8 mouse cellular contexts compared by ENCODE assay signal in genomic region chr1:182461813-182462212, GRCm38 (mm10). TPM values are rescaled to one million over a fixed set of nuclear protein-coding genes. Genes with fewer than 3 reads are reported as not detected.
DNase-seq lines count a peak whose midpoint lies in the region; ATAC-seq lines count a peak whose summit lies in the region.

No protein-coding gene starts in this region.

- H3K4me1 ChIP-seq in liver, embryonic 11.5 days (replicated peaks; ENCODE audit: control insufficient read depth, insufficient read depth, low read length), result peaks cover 17% of the 10 kb centered on the region

- H3K4me2 ChIP-seq in liver, embryonic 11.5 days, result no peak overlapping the region

- H3K4me3 ChIP-seq in liver, embryonic 11.5 days (ENCODE audit: low read depth, low read length), result no peak overlapping the region

- H3K9me3 ChIP-seq in liver, embryonic 11.5 days (ENCODE audit: control insufficient read depth, low read length), result no peaks in the 10 kb centered on the region

- peak overlapping the region; percentile 11; the same call in 1 of the 2 replicates for H3K27ac ChIP-seq in liver, embryonic 11.5 days (ENCODE audit: low read depth, low read length)

- H3K9ac ChIP-seq in liver, embryonic 11.5 days (ENCODE audit: low read depth, low read length), result no peak overlapping the region

- ATAC-seq in liver, embryonic 11.5 days (replicated peaks; ENCODE audit: low FRiP score), result no peak

- peak; percentile 23 to 40 for DNase-seq in left cerebral cortex, postnatal 14 days (ENCODE audit: low spot score in 2 of 2)
- no peak for DNase-seq in left cerebral cortex, adult 11 months (ENCODE audit: low spot score)
- DNase-seq in cerebellum, adult 18-20 months, result peak; percentile 86 to 88
- DNase-seq in heart, postnatal 14 days, result peak; percentile 48 to 64
- DNase-seq in liver, embryonic 11.5 days (ENCODE audit: low spot score), result no peak
- DNase-seq in testis, postnatal 10 days (ENCODE audit: low spot score), result no peak
- no peak for DNase-seq in thymus, adult 18-20 months
- no peak for DNase-seq in thymus, postnatal 4 days

- WGBS in liver, embryonic 11.5 days, result 89% methylated on average over 10 of the region's 10 CpGs

- 0 out of 2 replicates have a peak, but pooled peaks cover 5% of the 10 kb centered on the region for H3K36me3 ChIP-seq in liver, embryonic 11.5 days (ENCODE audit: control insufficient read depth, insufficient read depth, low read length)

- no peaks in the 10 kb centered on the region for H3K27me3 ChIP-seq in liver, embryonic 11.5 days (replicated peaks; ENCODE audit: control insufficient read depth, insufficient read depth, low read length)

- intact Hi-C loops in left cerebral cortex, postnatal 14 days (cut with DNase I), result no loop called here
- intact Hi-C loops in heart, postnatal 14 days (cut with DNase I), result loop anchor here (5.0 kb wide), 1 partner anchor 55 kb away; the partner anchor contains the start of gene Trp53bp2

RNA-seq across cellular contexts. Expression of gene Trp53bp2, which starts 52.8 kb away (rescaled TPM):
- 10 to 100 TPM; 18.7 to 19.0 TPM for total RNA-seq in left cerebral cortex, postnatal 14 days (2021)
- 10 to 100 TPM; 12.6 to 15.5 TPM for total RNA-seq in heart, postnatal 14 days (2021)
- polyA plus RNA-seq in liver, embryonic 11.5 days (2014; fragmentation: Nextera tagmentation; extraction: Ambion mirVana), result 12.3 and 14.0 TPM in 2 replicates

RNA-seq across cellular contexts. Expression of gene Capn2, which starts 55.6 kb away (rescaled TPM):
- 10 to 100 TPM; 55.6 to 59.4 TPM for total RNA-seq in left cerebral cortex, postnatal 14 days (2021)
- total RNA-seq in heart, postnatal 14 days (2021), result 10 to 100 TPM; 69.8 to 72.5 TPM
- polyA plus RNA-seq in liver, embryonic 11.5 days (2014; fragmentation: Nextera tagmentation; extraction: Ambion mirVana), result 49.5 and 51.4 TPM in 2 replicates

Comparison
In these comparisons a context has a peak if more than half of its experiments do, and no peak if none do; other contexts are left out.
1. DNase-seq: peak in left cerebral cortex, postnatal 14 days (2 of 2), cerebellum, adult 18-20 months (2 of 2) and heart, postnatal 14 days (2 of 2); none in left cerebral cortex, adult 11 months (single experiment), liver, embryonic 11.5 days (single experiment), testis, postnatal 10 days (single experiment), thymus, adult 18-20 months (0 of 2) and thymus, postnatal 4 days (single experiment).